Mouse (Mus musculus) intestine, embryonic 16.5 days (tissue): ENCODE data around the gene Slc35f1. TPM values are rescaled to one million over a fixed set of nuclear protein-coding genes. Genes with fewer than 3 reads are reported as not detected.
"Not testable (repeated sequence)": the region's sequence is repeated elsewhere in the genome, so short reads cannot be mapped to it uniquely, and the experiment has no call there.

Source experiments
- ATAC-seq: fragments of 200-750 bp; cut with Nextera tagmentation; 2 replicates; pipeline ENCODE4 v1.8.0; 2017; ENCODE audit warnings: moderate TSS enrichment, moderate library complexity
- H3K27ac ChIP-seq: fragments of 300-500 bp; sonication (generic); 2 replicates; pipeline ENCODE4 v1.5.1; 2014; ENCODE audit warnings: mild to moderate bottlenecking, low read length
- H3K27me3 ChIP-seq: fragments of 300-500 bp; sonication (generic); replicated peaks from 2 replicates; pipeline ENCODE4 v1.6.1; 2014; ENCODE audit warnings: low read length, control low read depth, mixed read lengths; ENCODE audit not compliant: control insufficient read depth, insufficient read depth
- H3K36me3 ChIP-seq: fragments of 300-500 bp; sonication (generic); 2 replicates; pipeline ENCODE4 v1.6.1; 2014; ENCODE audit warnings: low read length, control low read depth; ENCODE audit not compliant: control insufficient read depth, insufficient read depth
- H3K4me1 ChIP-seq: fragments of 300-500 bp; sonication (generic); 2 replicates; pipeline ENCODE4 v1.6.1; 2014; ENCODE audit warnings: low read length, control low read depth, mixed read lengths; ENCODE audit not compliant: control insufficient read depth, insufficient read depth
- H3K4me2 ChIP-seq: fragments of 300-500 bp; sonication (generic); 2 replicates; pipeline ENCODE4 v1.6.1; 2014; ENCODE audit warnings: low read depth, low read length, control low read depth
- H3K4me3 ChIP-seq: fragments of 300-500 bp; sonication (generic); 2 replicates; pipeline ENCODE4 v1.5.1; 2014; ENCODE audit warnings: mild to moderate bottlenecking, low read length
- H3K9ac ChIP-seq: fragments of 300-500 bp; sonication (generic); 2 replicates; pipeline ENCODE4 v1.6.1; 2014; ENCODE audit warnings: low read depth, low read length
- H3K9me3 ChIP-seq: fragments of 300-500 bp; sonication (generic); 2 replicates; pipeline ENCODE4 v1.6.1; 2016; ENCODE audit warnings: low read length, control low read depth; ENCODE audit not compliant: control insufficient read depth
- WGBS: fragments of 180-500 bp; shearing (Covaris S2); extraction: QIAGEN DNeasy Blood & Tissue Kit; methylation state at CpG from one replicate; pipeline ENCODE4 v1.1.7; 2014; 5-methylcytosine and 5-hydroxymethylcytosine counted together
- polyA plus RNA-seq: library from polyadenylated mRNA; unstranded; fragments of >200 nt; fragmentation: Nextera tagmentation; extraction: Ambion mirVana; gene quantifications from 2 replicates; pipeline ENCODE4 v1.2.1, GENCODE M21; 2015

The Slc35f1 gene
- polyA plus RNA-seq, 1 experiment from 2014 or later: 1.7 TPM

GRCm38 (mm10) chr10:52878093-52878801 lies 187.9 kb downstream of the Slc35f1 start:
- Histone ChIP-seq H3K9me3 (no peaks in the 10 kb centered on the region), H3K4me1 (no peaks in the 10 kb centered on the region), H3K27ac (no peak overlapping the region), H3K4me3 (no peak overlapping the region), H3K4me2 (no peak overlapping the region), H3K9ac (no peak overlapping the region), H3K27me3 (no peaks in the 10 kb centered on the region), H3K36me3 (no peaks in the 10 kb centered on the region)
- 66% methylated on average over 4 of the region's 4 CpGs for WGBS
- no peak for ATAC-seq

- not testable (repeated sequence) for ATAC-seq, H3K27me3 ChIP-seq, H3K4me3 ChIP-seq, H3K4me1 ChIP-seq, H3K4me2 ChIP-seq, H3K27ac ChIP-seq, H3K9me3 ChIP-seq, H3K9ac ChIP-seq, H3K36me3 ChIP-seq
Measured at GRCm38 (mm10) chr10:52896724-52897123, 206.4 kb downstream of the Slc35f1 start.

GRCm38 (mm10) chr10:52904914-52905313 lies 214.6 kb downstream of the Slc35f1 start:
- H3K4me3 ChIP-seq: no peak overlapping the region
- no peak overlapping the region for H3K27ac ChIP-seq
- no peaks in the 10 kb centered on the region for H3K9me3 ChIP-seq
- no peaks in the 10 kb centered on the region for H3K4me1 ChIP-seq
- no peak overlapping the region for H3K9ac ChIP-seq
- no peaks in the 10 kb centered on the region for H3K27me3 ChIP-seq
- H3K4me2 ChIP-seq: no peak overlapping the region
- 85% methylated on average over 2 of the region's 2 CpGs for WGBS
- no peak for ATAC-seq
- no peaks in the 10 kb centered on the region for H3K36me3 ChIP-seq

- no peak overlapping the region for H3K9ac ChIP-seq
- 55% methylated on average over 2 of the region's 2 CpGs for WGBS
Measured at GRCm38 (mm10) chr10:52911762-52912161, 221.4 kb downstream of the Slc35f1 start.

GRCm38 (mm10) chr10:52918715-52919114 lies 228.4 kb downstream of the Slc35f1 start:
- Histone ChIP-seq H3K4me2 (no peak overlapping the region), H3K27me3 (no peaks in the 10 kb centered on the region), H3K36me3 (no peaks in the 10 kb centered on the region), H3K27ac (no peak overlapping the region), H3K9me3 (no peaks in the 10 kb centered on the region), H3K4me1 (no peaks in the 10 kb centered on the region), H3K9ac (no peak overlapping the region), H3K4me3 (no peak overlapping the region)
- WGBS: 81% methylated on average over 5 of the region's 5 CpGs
- ATAC-seq: no peak

More at GRCm38 (mm10) chr10:52911762-52912161, 221.4 kb downstream of the Slc35f1 start:
- Histone ChIP-seq H3K27ac (no peak overlapping the region), H3K27me3 (no peaks in the 10 kb centered on the region), H3K9me3 (no peaks in the 10 kb centered on the region), H3K36me3 (no peaks in the 10 kb centered on the region), H3K4me3 (no peak overlapping the region), H3K4me2 (no peak overlapping the region), H3K4me1 (no peaks in the 10 kb centered on the region)
- peak; percentile 87 for ATAC-seq

GRCm38 (mm10) chr10:52923143-52923542 lies 232.8 kb downstream of the Slc35f1 start:
- no peak overlapping the region for H3K27ac ChIP-seq
- no peaks in the 10 kb centered on the region for H3K36me3 ChIP-seq
- H3K4me2 ChIP-seq: no peak overlapping the region
- 67% methylated on average over 8 of the region's 8 CpGs for WGBS
- no peaks in the 10 kb centered on the region for H3K4me1 ChIP-seq
- ATAC-seq: no peak
- H3K9me3 ChIP-seq: no peaks in the 10 kb centered on the region
- H3K4me3 ChIP-seq: no peak overlapping the region
- no peak overlapping the region for H3K9ac ChIP-seq
- no peaks in the 10 kb centered on the region for H3K27me3 ChIP-seq

- no peaks in the 10 kb centered on the region for H3K36me3 ChIP-seq
- H3K4me1 ChIP-seq: no peaks in the 10 kb centered on the region
- H3K4me3 ChIP-seq: no peak overlapping the region
- H3K27ac ChIP-seq: no peak overlapping the region
- H3K9ac ChIP-seq: no peak overlapping the region
- no peak for ATAC-seq
- no peaks in the 10 kb centered on the region for H3K9me3 ChIP-seq
- H3K27me3 ChIP-seq: no peaks in the 10 kb centered on the region
- WGBS: 84% methylated on average over 3 of the region's 3 CpGs
- no peak overlapping the region for H3K4me2 ChIP-seq
Measured at GRCm38 (mm10) chr10:52926330-52926729, 236.0 kb downstream of the Slc35f1 start.

GRCm38 (mm10) chr10:52932159-52932558 lies 241.8 kb downstream of the Slc35f1 start:
- H3K27ac ChIP-seq: no peak overlapping the region
- H3K4me2 ChIP-seq: no peak overlapping the region
- H3K9me3 ChIP-seq: no peaks in the 10 kb centered on the region
- no peaks in the 10 kb centered on the region for H3K27me3 ChIP-seq
- no peak overlapping the region for H3K9ac ChIP-seq
- ATAC-seq: no peak
- WGBS: 55% methylated on average over 1 of the region's 1 CpGs
- H3K36me3 ChIP-seq: no peaks in the 10 kb centered on the region
- no peaks in the 10 kb centered on the region for H3K4me1 ChIP-seq
- no peak overlapping the region for H3K4me3 ChIP-seq

- H3K9ac ChIP-seq: no peak overlapping the region
- H3K27me3 ChIP-seq: no peaks in the 10 kb centered on the region
- no peak for ATAC-seq
- no peaks in the 10 kb centered on the region for H3K9me3 ChIP-seq
- H3K4me1 ChIP-seq: no peaks in the 10 kb centered on the region
- H3K4me3 ChIP-seq: no peak overlapping the region
- no peak overlapping the region for H3K27ac ChIP-seq
- H3K36me3 ChIP-seq: no peaks in the 10 kb centered on the region
- H3K4me2 ChIP-seq: no peak overlapping the region
Measured at GRCm38 (mm10) chr10:52934615-52935014, 244.3 kb downstream of the Slc35f1 start.
